In genomic region chr12:39047126-39047525, GRCm38 (mm10) we compare ENCODE assay signal across 21 mouse cellular contexts.
DNase-seq lines count a peak whose midpoint lies in the region; ATAC-seq and TF ChIP-seq lines count a peak whose summit lies in the region.
"Had no signal": no experiment of that assay in that cellular context is flagged by ENCODE, and none has a peak within 500 bp of the region (broad histone marks: within the 10 kb centered on the region; RNA-seq: fewer than 3 reads in every experiment).

No protein-coding gene starts in this region.

- H3K27me3 ChIP-seq in cerebellum, adult 2 months (ENCODE audit: control insufficient read depth, insufficient read depth, low read length), result no peaks in the 10 kb centered on the region
- H3K27me3 ChIP-seq in midbrain, postnatal 0 days (ENCODE audit: insufficient read depth, low read length), result no peaks in the 10 kb centered on the region
- H3K27me3 ChIP-seq: CH12.LX had no signal

- TF ChIP-seq CTCF in cerebellum, adult 2 months (IDR thresholded peaks at IDR 0.05; ENCODE audit: borderline replicate concordance, insufficient read depth, low read depth, low read length), result no peak
- TF ChIP-seq CTCF in midbrain, postnatal 0 days (IDR thresholded peaks at IDR 0.05), result no peak

- peak in 1 of 2 experiments; percentile 58 for DNase-seq in cerebellum, adult 2 months
- no peak for DNase-seq in cerebellum, adult 8-10 months
- peak; percentile 67 for DNase-seq in cerebellum, adult 9-10 months
- DNase-seq in cerebellum, adult 11 months, result no peak
- peak; percentile 43 for DNase-seq in brain, adult 2 months (ENCODE audit: low read depth, low spot score)
- no peak for DNase-seq in midbrain, postnatal 0 days (ENCODE audit: low spot score)
- DNase-seq: adrenal gland, adult 2 months; adrenal gland, adult 8-10 months; adrenal gland, postnatal 10 days; adrenal gland, postnatal 14 days; adrenal gland, postnatal 25 days; adrenal gland, postnatal 36 days; B cell, adult 2 months; cerebellum, adult 11-12 months; cerebellum, adult 9-11 months; cerebellum, postnatal 10 days had no signal

- H3K4me2 ChIP-seq in midbrain, postnatal 0 days (ENCODE audit: low read depth, low read length, poor library complexity, severe bottlenecking), result no peak overlapping the region

- no peak for TF ChIP-seq POLR2A in cerebellum, adult 2 months (IDR thresholded peaks at IDR 0.05; ENCODE audit: borderline replicate concordance, insufficient read depth, low read length)

- peak overlapping the region; percentile 87; the same call in 1 of the 2 replicates for H3K27ac ChIP-seq in cerebellum, adult 2 months (ENCODE audit: insufficient read depth, low read length)
- no peak overlapping the region for H3K27ac ChIP-seq in midbrain, postnatal 0 days (ENCODE audit: low read depth, low read length)

- peaks cover 15% of the 10 kb centered on the region; the same call in 1 of the 2 replicates for H3K4me1 ChIP-seq in cerebellum, adult 2 months (ENCODE audit: control insufficient read depth, insufficient read depth, low read length)
- no peaks in the 10 kb centered on the region for H3K4me1 ChIP-seq in midbrain, postnatal 0 days (ENCODE audit: insufficient read depth, low read length)

- no peaks in the 10 kb centered on the region for H3K9me3 ChIP-seq in midbrain, postnatal 0 days (ENCODE audit: low read length)

- no peak overlapping the region for H3K9ac ChIP-seq in midbrain, postnatal 0 days (replicated peaks; ENCODE audit: low read length, poor library complexity, severe bottlenecking)

- H3K4me3 ChIP-seq in cerebellum, adult 2 months (replicated peaks; ENCODE audit: insufficient read depth, low read depth, low read length), result no peak overlapping the region
- no peak overlapping the region for H3K4me3 ChIP-seq in midbrain, postnatal 0 days (ENCODE audit: low read depth, low read length)

- ATAC-seq in midbrain, postnatal 0 days (ENCODE audit: low FRiP score), result no peak
- ATAC-seq: activated CD4-positive, CD25-positive, alpha-beta regulatory T cell, adult 4 months; CD4-positive, CD25-positive, alpha-beta regulatory T cell, adult 4 months; Patski had no signal

- no peaks in the 10 kb centered on the region for H3K36me3 ChIP-seq in midbrain, postnatal 0 days (ENCODE audit: insufficient read depth, low read length)
- H3K36me3 ChIP-seq: G1E had no signal

Comparison
In these comparisons a context has a peak if more than half of its experiments do, and no peak if none do; other contexts are left out.
1. DNase-seq: peak in cerebellum, adult 9-10 months (single experiment) and brain, adult 2 months (single experiment); none in cerebellum, adult 8-10 months (single experiment), cerebellum, adult 11 months (single experiment) and midbrain, postnatal 0 days (single experiment).